Mouse (Mus musculus): ENCODE results near the gene Rnf4.

The Rnf4 gene

DNA sequence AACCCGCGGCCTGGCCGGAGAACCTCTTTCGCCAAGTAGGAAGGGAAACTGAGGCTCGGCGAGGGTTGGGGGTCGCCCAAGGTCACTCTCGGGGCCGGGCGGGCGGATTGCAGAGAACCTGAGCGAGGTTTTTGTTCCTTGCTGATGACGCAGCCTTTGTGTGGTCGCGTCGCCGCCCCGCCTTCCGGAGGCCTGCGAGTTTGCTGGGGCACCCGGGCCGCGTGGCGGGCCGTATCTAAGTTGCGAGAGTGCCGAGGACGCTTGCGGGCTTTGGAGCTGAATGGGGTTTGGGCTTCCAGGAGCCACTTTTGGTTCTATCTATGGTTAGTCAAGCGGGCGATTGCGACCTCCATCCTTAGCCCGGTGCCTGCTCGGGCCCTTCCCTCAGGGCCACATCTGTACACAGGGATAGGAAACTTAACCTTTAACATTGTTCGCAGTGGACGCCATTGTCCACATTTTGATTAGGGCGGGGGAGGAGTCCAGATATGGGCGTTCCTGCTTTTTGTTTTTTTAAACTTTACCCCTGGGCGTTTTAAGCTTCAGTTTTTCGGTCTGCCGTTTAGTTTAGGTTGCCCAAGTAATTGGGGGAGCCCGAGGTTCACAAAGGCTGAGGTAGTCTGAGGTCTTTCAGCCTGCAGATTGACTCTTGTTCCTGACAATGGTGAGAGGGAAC, 824 bp downstream of the Rnf4 start:
- peak; percentile 20 for DNase-seq (ENCODE audit: low spot score)

- no peak for DNase-seq (ENCODE audit: low spot score)
These were observed 4.2 kb downstream of the Rnf4 start for GRCm38 (mm10) chr5:34340246-34340645.

- DNase-seq (ENCODE audit: low spot score) = no peak
These were observed 16.1 kb downstream of the Rnf4 start for GRCm38 (mm10) chr5:34352084-34352631.

- DNase-seq (ENCODE audit: low spot score) = no peak
These were observed 24.2 kb downstream of the Rnf4 start for GRCm38 (mm10) chr5:34360261-34360660.

DNA sequence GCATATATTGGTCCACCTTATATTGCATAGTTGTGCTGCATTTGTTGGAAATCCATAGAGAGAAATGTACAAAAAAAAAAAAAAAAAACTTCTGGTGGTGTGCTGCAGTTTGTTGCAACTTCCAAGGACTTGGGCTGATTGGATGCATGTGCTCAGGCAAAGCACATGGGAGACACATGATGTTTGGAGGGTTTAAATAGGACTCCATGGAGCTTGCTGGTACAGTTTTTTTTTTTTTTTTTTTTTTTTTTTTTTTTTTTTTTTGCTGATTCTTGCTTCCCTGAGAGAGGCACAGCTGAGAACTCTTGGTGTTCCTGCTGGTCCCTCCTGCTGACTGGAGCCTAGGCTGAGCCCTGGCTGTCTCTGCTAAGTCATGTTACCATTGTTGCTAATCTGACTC, 27.0 kb downstream of the Rnf4 start:
- DNase-seq (ENCODE audit: low spot score) = no peak

- DNase-seq (ENCODE audit: low spot score) = no peak
These were observed 32.6 kb downstream of the Rnf4 start for GRCm38 (mm10) chr5:34368551-34369290.

DNA sequence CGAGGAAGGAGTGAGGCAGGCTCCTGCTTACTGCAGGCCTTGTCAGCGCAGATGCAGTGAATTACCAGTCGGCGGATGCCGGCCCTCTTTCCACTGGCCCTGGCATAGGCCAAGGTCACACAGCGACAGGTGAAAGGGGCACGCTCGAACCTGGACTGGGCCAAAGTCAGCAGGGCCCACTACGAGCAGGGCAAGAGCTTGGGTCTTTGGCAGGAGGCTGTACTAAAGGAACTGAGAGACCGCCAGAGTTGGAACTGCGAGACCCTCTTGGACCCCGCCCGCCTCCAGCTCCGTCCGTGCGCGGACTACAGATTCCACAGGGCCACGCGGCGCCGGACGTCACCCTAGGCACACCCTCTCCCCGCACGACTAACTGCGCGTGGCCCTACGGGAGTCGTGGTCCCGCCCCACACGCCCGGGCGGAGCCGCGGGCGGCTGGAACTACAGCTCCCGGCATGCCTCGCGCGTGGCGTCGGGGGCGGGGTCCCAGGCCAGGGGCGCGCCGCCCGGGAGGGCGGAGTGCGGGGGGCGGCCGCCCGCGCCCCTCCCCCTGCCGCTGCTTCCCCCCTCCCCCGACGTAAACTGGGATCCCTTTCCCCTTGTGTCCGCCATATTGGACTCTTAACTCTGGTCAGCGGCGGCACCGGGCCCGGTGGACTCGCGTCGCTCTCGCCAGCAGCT, 33.4 kb downstream of the Rnf4 start, which contains the start of gene Fam193a:
Fam193a (plus strand) TSS at position 593 of the 681 bp plus-strand sequence.
- peak; percentile 86 for DNase-seq (ENCODE audit: low spot score)

DNA sequence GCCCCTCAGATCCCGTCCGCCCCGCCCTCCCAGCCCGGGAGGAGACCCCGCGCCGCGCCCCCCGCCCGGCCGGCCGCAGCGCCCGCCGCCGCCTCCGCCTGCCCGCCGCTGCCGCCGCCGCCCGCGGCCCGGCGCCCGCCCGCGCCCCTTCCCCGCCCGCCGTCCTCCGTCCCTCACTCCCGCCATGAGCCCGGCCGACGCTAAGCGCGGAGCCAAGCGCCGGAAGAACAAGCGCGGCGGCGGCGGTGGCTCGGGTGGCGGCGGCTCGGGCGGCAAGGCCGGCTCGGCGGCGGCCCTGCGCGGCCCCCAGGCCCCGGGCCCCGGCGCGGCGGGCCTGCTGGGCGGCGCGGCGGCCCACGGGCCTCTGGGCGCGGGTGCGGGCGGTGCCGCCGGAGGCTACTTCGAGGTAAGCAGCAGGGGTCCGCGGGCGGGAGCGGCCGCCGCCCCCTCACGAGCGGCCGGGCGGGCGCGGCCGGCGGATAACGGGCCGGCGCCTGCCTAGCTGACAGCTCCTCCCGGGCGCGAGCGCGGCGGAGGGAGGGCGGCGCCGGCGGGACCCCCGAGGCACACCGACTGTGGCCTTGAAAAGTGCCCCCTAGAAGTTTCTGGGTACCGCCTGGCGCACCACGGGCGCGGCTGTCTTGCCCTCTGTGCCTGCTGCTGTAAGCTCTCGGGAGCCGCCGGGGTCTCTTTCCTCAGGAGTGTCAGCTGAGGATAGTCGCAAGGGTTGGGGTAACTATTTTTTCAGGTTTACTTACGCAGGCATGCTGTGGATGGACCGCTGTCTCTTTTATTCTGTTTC, 34.1 kb downstream of the Rnf4 start:
- no peak for DNase-seq (ENCODE audit: low spot score)

GRCm38 (mm10) chr5:34370840-34371239, 34.8 kb downstream of the Rnf4 start:
- no peak for DNase-seq (ENCODE audit: low spot score)

DNA sequence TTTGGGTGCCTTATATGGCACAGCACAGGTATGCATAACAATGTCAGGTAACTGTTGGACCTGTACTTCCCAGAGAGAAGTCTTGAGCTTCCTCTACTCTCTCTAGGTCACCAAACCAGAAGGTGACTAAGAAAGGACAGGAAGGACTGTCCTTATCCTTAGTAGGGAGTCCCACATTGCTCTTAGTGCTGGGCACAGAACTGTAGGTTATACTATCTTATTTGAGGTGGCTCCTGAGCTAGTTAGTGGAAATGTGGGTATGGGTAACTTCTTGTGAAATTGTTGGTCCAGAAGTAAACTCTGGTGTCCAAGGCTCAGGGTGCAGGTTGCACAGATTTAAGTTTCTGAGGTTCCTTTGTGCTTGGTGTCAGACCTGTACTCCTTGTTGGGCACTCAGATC, 36.1 kb downstream of the Rnf4 start:
- no peak for DNase-seq (ENCODE audit: low spot score)

DNA sequence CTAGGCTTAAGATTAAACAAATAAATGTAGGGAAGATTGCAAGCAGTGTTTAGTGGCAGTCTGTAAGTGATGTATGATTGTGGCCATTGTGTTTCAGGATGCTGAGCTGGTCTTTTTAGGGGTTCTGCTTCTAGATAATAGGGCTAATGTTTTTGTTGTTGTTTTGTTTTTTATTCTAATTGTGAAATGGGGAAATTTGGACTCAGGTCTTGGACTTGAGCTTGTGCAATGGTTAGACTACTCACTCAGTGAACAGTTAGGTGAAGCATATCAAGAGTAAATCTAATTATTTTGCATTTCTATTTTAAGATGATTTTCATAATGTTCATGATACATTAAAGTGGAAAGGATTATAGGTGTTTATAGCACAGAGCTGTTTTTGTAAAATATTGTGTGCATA, 36.5 kb downstream of the Rnf4 start:
- DNase-seq (ENCODE audit: low spot score) = no peak

DNA sequence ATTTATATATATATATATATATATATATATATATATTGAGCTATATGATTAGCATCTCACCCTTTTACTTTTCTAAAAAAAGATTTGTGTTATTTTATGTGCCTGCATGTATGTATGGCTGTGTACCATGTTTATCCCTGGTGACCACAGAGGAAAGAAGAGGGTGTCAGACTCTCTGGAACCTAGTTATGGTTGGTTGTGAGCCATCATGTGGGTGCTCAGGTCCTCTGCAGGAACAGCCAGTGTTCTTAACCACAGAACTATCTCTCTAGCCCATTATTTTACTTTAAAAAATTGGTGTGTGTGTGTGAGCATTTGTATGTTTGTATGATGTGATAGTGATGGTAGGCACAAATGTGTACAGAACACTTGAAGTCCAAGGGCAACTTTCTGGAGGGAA, 42.7 kb downstream of the Rnf4 start:
- DNase-seq (ENCODE audit: low spot score) = no peak

- DNase-seq (ENCODE audit: low spot score) = no peak
These were observed 45.6 kb downstream of the Rnf4 start for GRCm38 (mm10) chr5:34381700-34382099.

GRCm38 (mm10) chr5:34385616-34386015, 49.5 kb downstream of the Rnf4 start:
- DNase-seq (ENCODE audit: low spot score) = no peak

- DNase-seq (ENCODE audit: low spot score) = no peak
These were observed 50.7 kb downstream of the Rnf4 start for GRCm38 (mm10) chr5:34386744-34387143.

GRCm38 (mm10) chr5:34393251-34393650, 57.2 kb downstream of the Rnf4 start:
- DNase-seq (ENCODE audit: low spot score) = no peak

GRCm38 (mm10) chr5:34395347-34395746, 59.3 kb downstream of the Rnf4 start:
- DNase-seq (ENCODE audit: low spot score) = no peak

DNA sequence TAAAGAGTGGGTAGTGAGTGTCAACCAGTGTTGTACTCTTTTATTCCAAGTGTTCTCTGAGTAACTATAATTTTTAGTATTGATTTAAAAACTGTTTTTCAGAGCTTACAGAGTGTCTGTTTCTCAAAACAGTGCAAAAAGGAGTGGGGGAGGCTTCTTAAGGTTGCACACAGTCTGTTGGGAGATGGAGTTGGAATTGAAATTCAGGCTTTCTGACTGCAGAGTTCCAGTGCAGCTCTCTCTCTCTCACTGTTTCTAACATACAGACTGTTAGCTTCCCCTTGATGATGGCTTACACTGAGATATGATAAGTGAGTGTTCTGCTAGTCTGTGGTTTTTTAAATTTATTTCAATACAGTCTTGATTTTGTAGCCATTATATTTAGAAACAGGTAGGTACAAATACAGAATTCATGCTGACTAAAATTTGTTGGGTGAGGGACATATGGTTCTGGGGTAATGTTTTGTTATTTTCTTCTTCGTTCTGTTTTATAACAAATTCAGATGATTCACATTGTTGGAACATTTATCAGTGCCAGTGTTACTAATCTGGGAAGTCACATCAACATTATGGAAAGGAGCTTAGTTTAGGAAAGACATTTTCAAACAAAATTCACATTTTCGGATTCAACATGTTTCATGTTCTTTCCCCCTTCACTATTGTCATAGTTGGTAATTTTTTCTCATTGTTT, 59.9 kb downstream of the Rnf4 start:
- no peak for DNase-seq (ENCODE audit: low spot score)

DNA sequence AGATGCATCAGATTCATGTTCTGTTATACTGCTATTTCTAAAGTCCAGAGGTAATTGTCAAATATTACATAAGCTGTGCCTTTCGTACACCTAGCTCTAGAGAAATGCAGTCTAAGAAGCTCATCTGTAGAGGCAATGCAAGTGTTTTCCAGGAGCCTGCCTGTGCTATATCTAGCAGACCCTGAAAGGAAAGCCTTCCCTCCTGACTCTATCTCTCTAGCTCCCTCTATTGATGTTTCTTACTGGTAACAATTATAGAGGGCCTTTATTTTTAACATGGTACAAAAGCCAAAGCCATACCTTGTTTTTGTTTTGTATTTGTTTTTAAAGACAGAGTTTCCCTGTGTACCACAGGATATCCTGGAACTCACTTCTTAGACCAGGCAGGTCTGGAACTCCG, 61.8 kb downstream of the Rnf4 start:
- DNase-seq (ENCODE audit: low spot score) = no peak

GRCm38 (mm10) chr5:34398326-34398725, 62.2 kb downstream of the Rnf4 start:
- no peak for DNase-seq (ENCODE audit: low spot score)
